Mouse (Mus musculus): Measurements from ENCODE around the gene Ccm2. TPM values are rescaled to one million over a fixed set of nuclear protein-coding genes. Genes with fewer than 3 reads are reported as not detected.
A peak's percentile ranks its signal among the peaks of the same experiment; 100 is the strongest.
"Not testable (repeated sequence)": the region's sequence is repeated elsewhere in the genome, so short reads cannot be mapped to it uniquely, and the experiment has no call there.

Ccm2 gene
- polyA plus RNA-seq, 1 experiment from 2014 or later: 33.9 TPM

- H3K36me3 ChIP-seq (replicated peaks; ENCODE audit: insufficient read depth, low read length): peaks cover 20% of the 10 kb centered on the region
- no peak overlapping the region for H3K4me2 ChIP-seq (ENCODE audit: low read depth, low read length)
- H3K4me1 ChIP-seq (ENCODE audit: insufficient read depth): peaks cover 11% of the 10 kb centered on the region; the same call in 1 of the 2 replicates
- no peaks in the 10 kb centered on the region for H3K9me3 ChIP-seq (ENCODE audit: low read length)
- peak; percentile 13 for DNase-seq
- 34% methylated on average over 1 of the region's 1 CpGs for WGBS (ENCODE audit: insufficient replicate concordance)
- peak; percentile 50 for TF ChIP-seq CTCF (IDR thresholded peaks at IDR 0.05; ENCODE audit: low read depth)
- no peak for TF ChIP-seq EP300 (IDR thresholded peaks at IDR 0.05; ENCODE audit: low read depth)
- H3K27ac ChIP-seq (ENCODE audit: low read depth): no peak overlapping the region
- no peak for ATAC-seq
- no peak overlapping the region for H3K4me3 ChIP-seq (ENCODE audit: low read depth, low read length)
- no peaks in the 10 kb centered on the region for H3K27me3 ChIP-seq (ENCODE audit: insufficient read depth, low read length)
- no peak overlapping the region for H3K9ac ChIP-seq (replicated peaks)
Measured at GRCm38 (mm10) chr11:6523662-6524088, 23.0 kb upstream of the Ccm2 start.

DNA sequence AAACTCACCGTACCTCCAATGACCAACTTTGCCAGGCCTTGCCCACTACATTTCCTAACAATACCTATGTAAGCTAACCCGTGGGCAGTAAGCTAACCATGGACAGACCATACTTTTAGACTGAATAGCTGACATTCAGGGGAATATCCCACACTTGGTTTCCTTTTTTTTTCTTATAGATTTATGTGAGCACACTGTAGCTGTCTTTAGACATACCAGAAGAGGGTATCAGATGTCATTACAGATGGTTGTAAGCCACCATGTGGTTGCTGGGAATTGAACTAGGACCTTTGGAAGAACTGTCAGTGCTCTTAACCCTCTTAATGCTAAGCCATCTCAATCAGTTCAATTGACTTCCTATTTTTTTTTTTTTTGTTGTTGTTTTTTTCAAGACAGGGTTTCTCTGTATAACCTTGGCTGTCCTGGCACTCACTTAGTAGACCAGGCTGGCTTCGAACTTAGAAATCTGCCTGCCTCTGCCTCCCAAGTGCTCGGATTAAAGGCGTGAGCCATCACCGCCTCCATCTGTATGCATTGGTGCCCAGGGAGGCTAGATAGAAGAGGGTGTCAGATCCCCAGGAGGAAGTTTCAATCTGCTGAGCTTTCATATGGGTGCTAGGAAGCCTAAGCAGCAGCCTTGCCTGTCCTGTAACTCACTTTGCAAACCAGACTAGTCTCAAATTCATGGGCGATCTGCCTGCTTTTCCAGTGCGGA, 22.4 kb upstream of the Ccm2 start:
- no peak overlapping the region for H3K4me2 ChIP-seq (ENCODE audit: low read depth, low read length)
- no peak overlapping the region for H3K9ac ChIP-seq (replicated peaks)
- ATAC-seq (no peak), DNase-seq (peak; percentile 15)
- H3K36me3 ChIP-seq (replicated peaks; ENCODE audit: insufficient read depth, low read length): peaks cover 20% of the 10 kb centered on the region
- H3K9me3 ChIP-seq (ENCODE audit: low read length): no peaks in the 10 kb centered on the region
- H3K27me3 ChIP-seq (ENCODE audit: insufficient read depth, low read length): no peaks in the 10 kb centered on the region
- H3K4me3 ChIP-seq (ENCODE audit: low read depth, low read length): no peak overlapping the region
- WGBS (ENCODE audit: insufficient replicate concordance): 83% methylated on average over 8 of the region's 8 CpGs
- H3K27ac ChIP-seq (ENCODE audit: low read depth): no peak overlapping the region
- TF ChIP-seq CTCF (IDR thresholded peaks at IDR 0.05; ENCODE audit: low read depth): no peak
- TF ChIP-seq EP300 (IDR thresholded peaks at IDR 0.05; ENCODE audit: low read depth): no peak
- H3K4me1 ChIP-seq (ENCODE audit: insufficient read depth): 0 out of 2 replicates have a peak, but pooled peaks cover 11% of the 10 kb centered on the region

DNA sequence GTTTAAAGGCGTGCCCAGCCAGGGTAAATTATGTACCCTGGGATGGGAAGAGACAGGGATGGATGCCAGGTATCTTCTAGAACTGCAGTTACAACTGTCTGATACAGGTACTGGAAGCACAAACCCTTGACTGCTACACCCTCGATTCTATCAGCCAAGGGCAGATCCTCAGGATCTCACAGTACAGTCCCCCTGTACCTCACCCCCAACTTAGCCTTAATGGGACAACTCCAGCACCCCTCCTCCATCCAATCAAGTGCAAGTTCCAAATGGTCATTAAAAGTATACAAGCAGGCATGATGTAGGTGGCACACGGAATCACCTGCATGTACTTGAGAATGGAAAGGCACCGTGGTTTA, 21.8 kb upstream of the Ccm2 start:
- Histone ChIP-seq H3K4me1 (ENCODE audit: insufficient read depth) (0 out of 2 replicates have a peak, but pooled peaks cover 11% of the 10 kb centered on the region), H3K27ac (ENCODE audit: low read depth) (no peak overlapping the region), H3K9me3 (ENCODE audit: low read length) (no peaks in the 10 kb centered on the region), H3K9ac (replicated peaks) (no peak overlapping the region), H3K4me2 (ENCODE audit: low read depth, low read length) (no peak overlapping the region), H3K4me3 (ENCODE audit: low read depth, low read length) (no peak overlapping the region), H3K36me3 (replicated peaks; ENCODE audit: insufficient read depth, low read length) (peaks cover 20% of the 10 kb centered on the region), H3K27me3 (ENCODE audit: insufficient read depth, low read length) (no peaks in the 10 kb centered on the region)
- TF ChIP-seq EP300 (IDR thresholded peaks at IDR 0.05; ENCODE audit: low read depth) (no peak), CTCF (IDR thresholded peaks at IDR 0.05; ENCODE audit: low read depth) (no peak)
- DNase-seq (peak; percentile 10), ATAC-seq (no peak)
- 85% methylated on average over 4 of the region's 4 CpGs for WGBS (ENCODE audit: insufficient replicate concordance)

DNA sequence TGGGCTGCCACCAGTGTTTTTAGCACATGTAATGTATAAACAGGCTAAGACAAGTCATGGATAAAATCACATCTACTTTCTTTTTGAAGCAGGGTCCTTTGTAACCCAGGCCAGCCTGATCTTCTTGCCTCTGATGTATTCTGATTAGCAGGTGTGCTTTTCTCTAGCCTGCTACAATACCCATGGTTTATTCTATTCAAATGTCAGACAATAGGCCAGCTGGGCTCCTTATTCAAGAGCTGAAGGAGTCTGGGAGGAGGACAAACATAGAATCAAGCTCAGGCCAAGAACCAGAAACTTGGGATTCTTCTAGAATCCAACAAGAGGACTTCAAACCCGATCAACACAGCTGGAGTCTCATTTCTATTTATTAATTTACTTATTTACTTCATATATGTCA, 21.4 kb upstream of the Ccm2 start:
- WGBS (ENCODE audit: insufficient replicate concordance): 88% methylated on average over 1 of the region's 1 CpGs
- ATAC-seq: no peak
- H3K27ac ChIP-seq (ENCODE audit: low read depth): no peak overlapping the region
- H3K27me3 ChIP-seq (ENCODE audit: insufficient read depth, low read length): no peaks in the 10 kb centered on the region
- no peak overlapping the region for H3K4me2 ChIP-seq (ENCODE audit: low read depth, low read length)
- no peak overlapping the region for H3K9ac ChIP-seq (replicated peaks)
- peaks cover 20% of the 10 kb centered on the region for H3K36me3 ChIP-seq (replicated peaks; ENCODE audit: insufficient read depth, low read length)
- TF ChIP-seq EP300 (IDR thresholded peaks at IDR 0.05; ENCODE audit: low read depth) (no peak), CTCF (IDR thresholded peaks at IDR 0.05; ENCODE audit: low read depth) (no peak)
- no peak overlapping the region for H3K4me3 ChIP-seq (ENCODE audit: low read depth, low read length)
- no peaks in the 10 kb centered on the region for H3K9me3 ChIP-seq (ENCODE audit: low read length)
- DNase-seq: no peak
- H3K4me1 ChIP-seq (ENCODE audit: insufficient read depth): 0 out of 2 replicates have a peak, but pooled peaks cover 11% of the 10 kb centered on the region

DNA sequence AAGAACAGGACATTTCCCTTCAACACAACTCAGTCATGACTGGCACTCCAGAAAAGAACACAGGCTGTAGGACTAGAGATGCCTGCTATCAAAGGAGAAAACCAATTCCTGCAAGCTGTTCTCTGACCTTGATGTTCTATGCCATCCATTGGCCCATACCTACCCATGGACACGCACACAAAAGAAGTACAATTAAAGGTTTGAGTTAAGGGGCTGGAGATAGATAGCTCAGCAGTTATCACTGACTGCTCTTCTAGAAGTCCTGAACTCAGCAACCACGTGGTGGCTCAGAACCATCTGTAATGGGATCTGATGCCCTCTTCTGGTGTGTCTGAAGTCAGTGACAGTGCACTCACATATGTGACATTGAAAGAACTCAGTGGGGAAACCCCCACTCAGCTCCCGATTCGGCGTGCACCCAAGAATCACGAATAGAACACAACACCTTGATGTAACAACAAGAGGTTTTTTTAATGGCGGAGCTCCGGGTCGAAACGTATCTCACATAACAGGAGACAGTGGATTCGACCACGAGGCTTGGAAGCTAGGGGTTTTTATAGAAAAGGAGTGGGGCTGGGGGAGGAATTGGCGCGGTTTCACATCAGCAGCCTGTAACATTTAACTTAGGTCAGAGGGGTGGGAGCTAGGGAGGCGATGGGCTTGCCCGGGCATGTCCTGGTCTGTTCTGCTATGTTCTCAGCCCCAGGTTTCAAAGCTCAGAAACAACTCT, 20.0 kb upstream of the Ccm2 start:
- not testable (repeated sequence) for H3K27me3 ChIP-seq (ENCODE audit: insufficient read depth, low read length); DNase-seq; H3K9me3 ChIP-seq (ENCODE audit: low read length); ATAC-seq
- peak; percentile 14; the same call in 1 of the 2 replicates for TF ChIP-seq CTCF (IDR thresholded peaks at IDR 0.05; ENCODE audit: low read depth)
- peak overlapping the region; percentile 58 for H3K4me3 ChIP-seq (ENCODE audit: low read depth, low read length)
- H3K9ac ChIP-seq (replicated peaks): peak overlapping the region; percentile 81
- peaks cover 20% of the 10 kb centered on the region for H3K36me3 ChIP-seq (replicated peaks; ENCODE audit: insufficient read depth, low read length)
- peak overlapping the region; percentile 87 for H3K4me2 ChIP-seq (ENCODE audit: low read depth, low read length)
- 0 out of 2 replicates have a peak, but pooled peaks cover 11% of the 10 kb centered on the region for H3K4me1 ChIP-seq (ENCODE audit: insufficient read depth)
- H3K27ac ChIP-seq (ENCODE audit: low read depth): peak overlapping the region; percentile 94; the same call in 1 of the 2 replicates
- WGBS (ENCODE audit: insufficient replicate concordance): 15% methylated on average over 12 of the region's 16 CpGs
